Mouse (Mus musculus): ENCODE results near the gene Btnl6.

- TF ChIP-seq ZNF384 (IDR thresholded peaks at IDR 0.05; ENCODE audit: low read depth, low read length) (no peak), CHD2 (IDR thresholded peaks at IDR 0.05; ENCODE audit: low read depth, low read length) (no peak), ZC3H11A (IDR thresholded peaks at IDR 0.05; ENCODE audit: borderline replicate concordance, low read depth, low read length) (no peak)
Observed at GRCm38 (mm10) chr17:34559116-34559515, 42.0 kb upstream of the Btnl6 start.

Data from ES-E14 (cell line).